Mouse (Mus musculus): Measurements from ENCODE around the gene Tmem132a. TPM values are rescaled to one million over a fixed set of nuclear protein-coding genes. Genes with fewer than 3 reads are reported as not detected.

Tmem132a gene
- polyA plus RNA-seq, 1 experiment from 2014 or later: 2.8 TPM

DNA sequence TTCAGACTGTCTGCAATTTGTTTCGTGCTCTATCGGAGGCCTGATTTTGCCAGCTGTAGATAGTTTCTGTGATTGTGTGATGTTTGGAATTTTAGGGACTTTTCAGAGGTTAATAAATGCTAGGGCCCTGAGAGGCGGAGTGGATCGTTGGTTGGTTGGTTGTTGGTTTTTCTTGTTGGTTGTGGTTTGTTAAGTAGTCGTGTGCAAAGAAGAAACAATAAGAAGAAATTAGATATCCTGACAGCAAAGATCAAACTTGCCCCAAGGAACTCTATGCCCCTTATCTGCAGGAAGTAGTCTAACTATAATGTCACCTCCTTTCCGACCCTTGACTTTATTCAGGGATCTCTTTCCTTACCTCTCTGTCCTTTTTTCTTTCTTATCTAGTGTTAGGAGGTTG is 58.3 kb downstream of the Tmem132a start:
- no peaks in the 10 kb centered on the region for H3K27me3 ChIP-seq
- no peak for ATAC-seq (ENCODE audit: insufficient read depth)
- H3K36me3 ChIP-seq (replicated peaks): no peaks in the 10 kb centered on the region
- no peak overlapping the region for H3K9ac ChIP-seq
- no peak overlapping the region for H3K4me2 ChIP-seq
- no peaks in the 10 kb centered on the region for H3K9me3 ChIP-seq (replicated peaks)
- no peak overlapping the region for H3K27ac ChIP-seq (replicated peaks)
- H3K4me3 ChIP-seq (replicated peaks): no peak overlapping the region
- H3K4me1 ChIP-seq (replicated peaks): no peaks in the 10 kb centered on the region
- WGBS (ENCODE audit: insufficient replicate concordance): 38% methylated on average over 6 of the region's 6 CpGs

DNA sequence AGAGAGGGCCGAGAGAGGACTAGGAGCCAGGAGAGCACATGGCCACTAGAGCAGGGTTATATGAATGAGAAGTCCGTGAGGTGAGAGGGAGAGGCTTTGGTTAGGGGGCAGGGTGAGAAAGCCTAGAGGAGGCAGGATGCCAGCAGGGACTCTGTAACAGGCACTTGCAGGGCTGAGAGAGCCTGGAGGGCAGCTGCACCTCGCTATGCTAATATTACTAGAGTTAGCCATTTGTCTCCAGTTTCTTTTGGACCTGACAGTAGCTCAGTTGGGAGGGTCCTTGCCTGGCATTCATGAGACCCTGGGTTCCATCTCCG is 59.6 kb downstream of the Tmem132a start:
- H3K9me3 ChIP-seq (replicated peaks): no peaks in the 10 kb centered on the region
- H3K4me2 ChIP-seq: no peak overlapping the region
- no peaks in the 10 kb centered on the region for H3K4me1 ChIP-seq (replicated peaks)
- no peak overlapping the region for H3K27ac ChIP-seq (replicated peaks)
- WGBS (ENCODE audit: insufficient replicate concordance): 62% methylated on average over 4 of the region's 4 CpGs
- H3K9ac ChIP-seq: no peak overlapping the region
- H3K4me3 ChIP-seq (replicated peaks): no peak overlapping the region
- no peaks in the 10 kb centered on the region for H3K36me3 ChIP-seq (replicated peaks)
- ATAC-seq (ENCODE audit: insufficient read depth): no peak
- H3K27me3 ChIP-seq: no peaks in the 10 kb centered on the region

DNA sequence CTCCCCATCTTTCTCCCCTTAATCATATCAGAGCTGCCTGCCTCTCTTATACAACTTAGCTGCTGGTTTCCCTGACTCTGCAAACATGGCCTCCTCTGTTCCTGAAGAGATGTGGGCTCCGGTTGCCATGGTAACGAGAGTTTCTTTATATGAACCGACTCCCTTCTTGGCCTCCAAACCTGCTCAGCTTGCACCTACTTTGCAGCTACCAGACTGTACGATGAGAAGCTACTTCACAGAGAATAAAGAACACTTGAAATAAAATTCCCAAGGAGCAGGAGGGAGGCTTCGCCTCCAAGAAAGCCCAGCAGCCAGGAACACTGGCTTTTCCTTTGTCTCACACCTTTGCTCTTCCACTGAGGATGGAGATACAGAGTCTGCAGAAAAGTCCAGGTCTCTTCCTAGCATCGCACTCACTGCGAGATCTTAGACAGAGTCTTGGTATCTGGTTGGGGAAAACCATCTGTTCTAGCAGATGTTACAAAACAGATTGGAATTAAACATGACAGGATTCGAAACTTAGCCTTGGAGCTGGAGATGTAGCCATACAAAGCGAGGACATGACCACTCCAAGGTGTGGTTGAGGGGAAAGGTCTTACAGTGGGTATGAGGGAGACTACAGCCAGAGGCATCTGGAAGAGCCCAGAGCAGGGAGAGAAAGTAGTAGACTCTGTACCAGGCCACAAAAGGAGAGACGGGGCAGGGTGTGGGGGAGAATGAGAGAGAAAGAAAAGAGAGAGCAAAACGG is 60.1 kb downstream of the Tmem132a start:
- no peaks in the 10 kb centered on the region for H3K9me3 ChIP-seq (replicated peaks)

DNA sequence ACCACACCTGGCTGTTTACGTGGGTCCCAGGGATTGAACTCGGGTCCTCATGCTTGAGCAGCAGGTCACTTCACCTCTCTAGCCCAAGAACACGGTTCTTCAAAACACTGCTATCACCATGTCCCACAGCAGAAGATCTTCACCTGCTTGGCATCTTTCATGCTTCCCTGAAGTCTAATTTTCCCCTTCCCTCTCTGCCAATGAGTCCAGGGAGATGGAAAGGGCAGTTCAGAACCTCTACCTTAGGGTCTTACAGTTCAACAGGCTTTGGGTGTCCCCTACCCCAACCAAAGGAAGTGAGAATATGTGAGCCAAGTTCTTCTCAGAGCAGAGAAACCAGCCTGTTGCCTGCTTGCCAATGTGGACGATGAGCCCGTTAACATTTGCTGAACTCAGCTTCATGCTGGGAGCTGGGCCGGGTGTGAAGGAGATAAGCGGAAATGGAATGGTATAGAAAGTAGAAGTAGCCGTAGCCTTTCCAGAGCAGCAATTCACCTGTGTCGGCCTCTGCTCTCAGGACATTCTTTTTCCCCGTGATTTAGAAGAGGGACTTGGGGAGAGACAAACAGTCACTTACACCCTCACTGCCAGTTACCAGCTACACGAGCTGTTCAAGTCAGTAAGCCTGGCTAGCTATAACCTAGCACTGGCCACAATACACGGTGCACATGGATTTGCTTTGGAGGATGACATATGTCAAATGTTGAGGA is 61.1 kb downstream of the Tmem132a start:
- no peaks in the 10 kb centered on the region for H3K27me3 ChIP-seq
- H3K9me3 ChIP-seq (replicated peaks): no peaks in the 10 kb centered on the region
- H3K36me3 ChIP-seq (replicated peaks): no peaks in the 10 kb centered on the region
- no peak overlapping the region for H3K4me3 ChIP-seq (replicated peaks)
- no peak overlapping the region for H3K4me2 ChIP-seq
- 61% methylated on average over 12 of the region's 12 CpGs for WGBS (ENCODE audit: insufficient replicate concordance)
- no peaks in the 10 kb centered on the region for H3K4me1 ChIP-seq (replicated peaks)
- H3K9ac ChIP-seq: no peak overlapping the region
- no peak overlapping the region for H3K27ac ChIP-seq (replicated peaks)
- ATAC-seq (ENCODE audit: insufficient read depth): no peak

More for the DNA sequence above, 60.1 kb downstream of the Tmem132a start:
- no peak overlapping the region for H3K9ac ChIP-seq
- no peak overlapping the region for H3K4me3 ChIP-seq (replicated peaks)
- no peak for ATAC-seq (ENCODE audit: insufficient read depth)
- no peak overlapping the region for H3K4me2 ChIP-seq
- H3K36me3 ChIP-seq (replicated peaks): no peaks in the 10 kb centered on the region
- no peak overlapping the region for H3K27ac ChIP-seq (replicated peaks)
- H3K27me3 ChIP-seq: no peaks in the 10 kb centered on the region
- WGBS (ENCODE audit: insufficient replicate concordance): 62% methylated on average over 11 of the region's 11 CpGs
- no peaks in the 10 kb centered on the region for H3K4me1 ChIP-seq (replicated peaks)

Other genes with a start within 250 kb of the Tmem132a start
- gene Vwce, start 235.7 kb downstream of the Tmem132a start, polyA plus RNA-seq (2015; fragmentation: Nextera tagmentation; extraction: Ambion mirVana): 11.8 and 11.9 TPM in 2 replicates
- not detected in 2 replicates for gene Pga5, start 191.9 kb downstream of the Tmem132a start, polyA plus RNA-seq (2015; fragmentation: Nextera tagmentation; extraction: Ambion mirVana)
- gene Vps37c, start 181.2 kb downstream of the Tmem132a start, polyA plus RNA-seq (2015; fragmentation: Nextera tagmentation; extraction: Ambion mirVana): 11.4 and 12.1 TPM in 2 replicates
- gene Cd5, start 130.9 kb downstream of the Tmem132a start, polyA plus RNA-seq (2015; fragmentation: Nextera tagmentation; extraction: Ambion mirVana): 0.03 TPM in 1 of 2 replicates, not detected in the other
- gene Cd6, start 39.9 kb downstream of the Tmem132a start, polyA plus RNA-seq (2015; fragmentation: Nextera tagmentation; extraction: Ambion mirVana): 0.05 TPM in 1 of 2 replicates, not detected in the other
- gene Slc15a3, start 30.2 kb downstream of the Tmem132a start, polyA plus RNA-seq (2015; fragmentation: Nextera tagmentation; extraction: Ambion mirVana): 1.2 and 1.7 TPM in 2 replicates
- gene Tmem109, start 12.1 kb upstream of the Tmem132a start, polyA plus RNA-seq (2015; fragmentation: Nextera tagmentation; extraction: Ambion mirVana): 20.0 and 20.6 TPM in 2 replicates
- gene Prpf19, start 25.3 kb upstream of the Tmem132a start, polyA plus RNA-seq (2015; fragmentation: Nextera tagmentation; extraction: Ambion mirVana): 13.6 and 14.5 TPM in 2 replicates
- gene Zp1, start 50.7 kb upstream of the Tmem132a start, polyA plus RNA-seq (2015; fragmentation: Nextera tagmentation; extraction: Ambion mirVana): not detected in 2 replicates
- not detected in 2 replicates for gene Ptgdr2, start 67.2 kb upstream of the Tmem132a start, polyA plus RNA-seq (2015; fragmentation: Nextera tagmentation; extraction: Ambion mirVana)
- gene Ccdc86, start 79.3 kb upstream of the Tmem132a start, polyA plus RNA-seq (2015; fragmentation: Nextera tagmentation; extraction: Ambion mirVana): 11.6 and 13.7 TPM in 2 replicates
- not detected in 2 replicates for gene Ms4a10, start 104.7 kb upstream of the Tmem132a start, polyA plus RNA-seq (2015; fragmentation: Nextera tagmentation; extraction: Ambion mirVana)
- gene Ms4a15, start 123.3 kb upstream of the Tmem132a start, polyA plus RNA-seq (2015; fragmentation: Nextera tagmentation; extraction: Ambion mirVana): not detected in 2 replicates
- 0.08 TPM in 1 of 2 replicates, not detected in the other for gene Ms4a18, start 148.1 kb upstream of the Tmem132a start, polyA plus RNA-seq (2015; fragmentation: Nextera tagmentation; extraction: Ambion mirVana)
- 0.10 and 0.21 TPM in 2 replicates for gene Ms4a8a, start 211.2 kb upstream of the Tmem132a start, polyA plus RNA-seq (2015; fragmentation: Nextera tagmentation; extraction: Ambion mirVana)

Measured in liver, embryonic 15.5 days (tissue).